Mouse (Mus musculus) bone marrow, adult 2 months (tissue): Measurements from ENCODE around the gene Bcl9l. TPM values are rescaled to one million over a fixed set of nuclear protein-coding genes. Genes with fewer than 3 reads are reported as not detected.

Experiments
- H3K27ac ChIP-seq: fragments of 200-500 bp; 2 replicates; pipeline ENCODE4 v1.5.1; 2012; ENCODE audit warnings: low read depth, mild to moderate bottlenecking, control low read depth, inconsistent platforms, low read length; ENCODE audit not compliant: control insufficient read depth, poor library complexity, insufficient read depth
- H3K4me1 ChIP-seq: fragments of 200-500 bp; 2 replicates; pipeline ENCODE4 v1.6.1; 2011; ENCODE audit warnings: low read length; ENCODE audit not compliant: control insufficient read depth, insufficient read depth
- H3K4me3 ChIP-seq: fragments of 200-500 bp; replicated peaks from 2 replicates; pipeline ENCODE3; 2011; ENCODE audit warnings: mild to moderate bottlenecking, low read depth, low read length, control low read depth; ENCODE audit not compliant: control insufficient read depth
- CTCF ChIP-seq: fragments of 200-500 bp; IDR thresholded peaks from 2 replicates; pipeline ENCODE4 v1.5.1; 2011; ENCODE audit warnings: low read length, control low read depth; ENCODE audit not compliant: control insufficient read depth, insufficient read depth
- POLR2A ChIP-seq: fragments of 200-500 bp; IDR thresholded peaks from 2 replicates; pipeline ENCODE4 v1.6.1; 2011; ENCODE audit warnings: low read depth, mild to moderate bottlenecking, control low read depth, low read length, borderline replicate concordance; ENCODE audit not compliant: control insufficient read depth
- WGBS: fragments of 180-500 bp; shearing (Covaris S2); methylation state at CpG from one replicate; pipeline ENCODE4 v1.1.7; 2018; 5-methylcytosine and 5-hydroxymethylcytosine counted together
- polyA plus RNA-seq: library from polyadenylated mRNA; stranded (reverse); fragments of >200 nt; gene quantifications from 2 replicates; pipeline ENCODE4 v1.2.4, GENCODE M21; 2011; ENCODE audit warnings: low replicate concordance; ENCODE audit not compliant: missing spikeins, insufficient read depth, insufficient read length

Gene Bcl9l
- polyA plus RNA-seq, 1 experiment, result 15.6 TPM

- H3K4me1 ChIP-seq, result peaks cover 8% of the 10 kb centered on the region
- H3K4me3 ChIP-seq, result no peak overlapping the region
- WGBS, result 82% methylated on average over 10 of the region's 10 CpGs
- no peak for TF ChIP-seq POLR2A
- no peak overlapping the region for H3K27ac ChIP-seq
Observed at GRCm38 (mm10) chr9:44491351-44491750, 8.7 kb downstream of the Bcl9l start.

- no peak for TF ChIP-seq POLR2A
- TF ChIP-seq CTCF, result no peak
- WGBS, result 38% methylated on average over 17 of the region's 17 CpGs
- H3K4me3 ChIP-seq, result no peak overlapping the region
- H3K4me1 ChIP-seq, result peaks cover 8% of the 10 kb centered on the region
- no peak overlapping the region; the same call in 1 of the 2 replicates for H3K27ac ChIP-seq
Observed at GRCm38 (mm10) chr9:44492631-44493461, 10.2 kb downstream of the Bcl9l start.

GRCm38 (mm10) chr9:44494261-44494862 is 11.7 kb downstream of the Bcl9l start:
- Histone ChIP-seq H3K4me3 (no peak overlapping the region), H3K27ac (peak overlapping the region; percentile 63), H3K4me1 (peaks cover 8% of the 10 kb centered on the region)
- TF ChIP-seq POLR2A (no peak), CTCF (no peak)
- WGBS, result 19% methylated on average over 11 of the region's 11 CpGs

DNA sequence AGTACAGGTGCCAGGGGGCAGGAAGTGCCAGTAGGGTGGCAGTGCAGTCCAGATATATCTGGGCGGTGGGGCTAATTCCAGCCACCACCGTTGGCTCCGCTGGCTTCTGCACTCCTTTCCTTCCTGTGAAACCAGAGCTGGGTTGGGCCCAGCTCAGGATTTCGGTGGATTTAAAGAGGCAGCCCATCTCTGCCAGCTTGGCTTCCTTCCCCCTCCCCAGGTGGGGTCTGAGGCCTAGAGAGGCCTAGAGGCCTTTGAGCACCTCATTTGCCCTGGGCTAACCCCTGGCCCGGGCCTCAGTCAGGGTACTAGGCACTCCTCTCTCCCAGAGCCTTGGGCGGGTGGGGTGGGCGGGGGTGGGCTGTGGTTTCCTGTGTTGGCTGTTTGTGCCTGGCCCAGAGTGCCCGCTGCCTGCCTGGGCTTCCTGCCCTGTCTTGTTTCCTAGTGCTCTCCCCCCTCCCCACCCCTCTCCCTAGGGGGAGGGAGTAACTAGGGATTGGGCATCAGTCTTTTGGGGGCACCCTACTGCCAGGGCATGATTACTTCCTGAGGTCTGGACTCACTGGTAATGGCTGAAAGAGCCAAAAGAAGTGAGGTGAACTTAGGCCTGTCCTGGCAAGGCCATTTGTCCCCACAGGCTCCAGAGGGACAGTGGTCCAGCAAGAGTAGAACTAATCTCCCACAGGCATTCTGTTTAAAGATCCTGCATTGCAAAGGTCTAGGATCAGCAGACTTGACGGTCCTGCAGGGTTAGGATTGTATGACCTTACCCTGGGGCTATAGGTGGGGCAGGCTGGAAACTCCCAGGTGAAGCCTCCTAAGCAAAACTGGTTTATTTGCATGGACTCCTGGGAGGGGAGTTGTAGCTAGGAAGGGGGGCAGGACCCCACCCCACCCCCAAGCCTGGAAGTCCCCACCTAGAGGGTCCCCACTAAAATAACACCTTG is 12.5 kb downstream of the Bcl9l start:
- Histone ChIP-seq H3K27ac (peak overlapping the region; percentile 63), H3K4me1 (peaks cover 8% of the 10 kb centered on the region), H3K4me3 (no peak overlapping the region)
- 11% methylated on average over 9 of the region's 9 CpGs for WGBS
- TF ChIP-seq CTCF, result no peak
- TF ChIP-seq POLR2A, result no peak

GRCm38 (mm10) chr9:44495810-44496344 is 13.3 kb downstream of the Bcl9l start:
- no peak overlapping the region for H3K4me3 ChIP-seq
- no peak overlapping the region for H3K27ac ChIP-seq
- 76% methylated on average over 10 of the region's 10 CpGs for WGBS
- peaks cover 8% of the 10 kb centered on the region for H3K4me1 ChIP-seq
- TF ChIP-seq CTCF, result no peak

- H3K27ac ChIP-seq, result no peak overlapping the region
- TF ChIP-seq POLR2A (no peak), CTCF (no peak)
- no peak overlapping the region for H3K4me3 ChIP-seq
- WGBS, result 68% methylated on average over 12 of the region's 12 CpGs
- peaks cover 8% of the 10 kb centered on the region for H3K4me1 ChIP-seq
Observed at GRCm38 (mm10) chr9:44496803-44497461, 14.3 kb downstream of the Bcl9l start.

- H3K4me3 ChIP-seq, result no peak overlapping the region
- peaks cover 8% of the 10 kb centered on the region for H3K4me1 ChIP-seq
- no peak overlapping the region for H3K27ac ChIP-seq
- 4% methylated on average over 11 of the region's 11 CpGs for WGBS
- TF ChIP-seq POLR2A (no peak), CTCF (no peak)
Observed at GRCm38 (mm10) chr9:44497624-44498377, 15.2 kb downstream of the Bcl9l start.
